Mouse (Mus musculus) forebrain, embryonic 11.5 days (tissue): ENCODE measurements around the gene Meis2. TPM values are rescaled to one million over a fixed set of nuclear protein-coding genes. Genes with fewer than 3 reads are reported as not detected.

ENCODE experiments used
- ATAC-seq: fragments of 200-750 bp; cut with Nextera tagmentation; replicated peaks from 2 replicates; pipeline ENCODE4 v1.8.0; 2017; ENCODE audit warnings: moderate TSS enrichment; ENCODE audit not compliant: low FRiP score
- DNase-seq: peaks from one replicate; pipeline ENCODE4 v3.0.0-alpha.2; 2017; ENCODE audit warnings: low spot score
- H3K27ac ChIP-seq: fragments of 300-500 bp; sonication (generic); 2 replicates; pipeline ENCODE4 v1.5.1; 2014; ENCODE audit warnings: low read depth, low read length
- H3K27me3 ChIP-seq: fragments of 300-500 bp; sonication (generic); 2 replicates; pipeline ENCODE4 v1.6.1; 2014; ENCODE audit warnings: mild to moderate bottlenecking, low read length, mixed read lengths; ENCODE audit not compliant: control insufficient read depth, insufficient read depth
- H3K36me3 ChIP-seq: fragments of 300-500 bp; sonication (generic); 2 replicates; pipeline ENCODE4 v1.6.1; 2014; ENCODE audit warnings: mild to moderate bottlenecking, low read length, moderate library complexity, mixed read lengths; ENCODE audit not compliant: control insufficient read depth, insufficient read depth
- H3K4me1 ChIP-seq: fragments of 300-500 bp; sonication (generic); replicated peaks from 2 replicates; pipeline ENCODE4 v1.6.1; 2014; ENCODE audit warnings: low read length, mixed read lengths; ENCODE audit not compliant: control insufficient read depth, insufficient read depth
- H3K4me2 ChIP-seq: fragments of 300-500 bp; sonication (generic); 2 replicates; pipeline ENCODE4 v1.6.1; 2014; ENCODE audit warnings: low read depth, mild to moderate bottlenecking, low read length, moderate library complexity, mixed read lengths; ENCODE audit not compliant: severe bottlenecking
- H3K4me3 ChIP-seq: fragments of 300-500 bp; sonication (generic); 2 replicates; pipeline ENCODE4 v1.5.1; 2014; ENCODE audit warnings: low read depth, low read length
- H3K9ac ChIP-seq: fragments of 300-500 bp; sonication (generic); 2 replicates; pipeline ENCODE4 v1.6.1; 2014; ENCODE audit warnings: low read length
- H3K9me3 ChIP-seq: fragments of 300-500 bp; sonication (generic); 2 replicates; pipeline ENCODE4 v1.6.1; 2016; ENCODE audit warnings: low read length, mixed read lengths; ENCODE audit not compliant: control insufficient read depth
- WGBS: fragments of 180-500 bp; shearing (Covaris S2); extraction: QIAGEN DNeasy Blood & Tissue Kit; methylation state at CpG from one replicate; pipeline ENCODE4 v1.1.7; 2014; 5-methylcytosine and 5-hydroxymethylcytosine counted together
- polyA plus RNA-seq: library from polyadenylated mRNA; unstranded; fragments of >200 nt; fragmentation: Nextera tagmentation; extraction: Ambion mirVana; gene quantifications from 2 replicates; pipeline ENCODE4 v1.2.1, GENCODE M21; 2014

Gene Meis2
- polyA plus RNA-seq, 1 experiment from 2014 or later, result 77.2 TPM

DNA sequence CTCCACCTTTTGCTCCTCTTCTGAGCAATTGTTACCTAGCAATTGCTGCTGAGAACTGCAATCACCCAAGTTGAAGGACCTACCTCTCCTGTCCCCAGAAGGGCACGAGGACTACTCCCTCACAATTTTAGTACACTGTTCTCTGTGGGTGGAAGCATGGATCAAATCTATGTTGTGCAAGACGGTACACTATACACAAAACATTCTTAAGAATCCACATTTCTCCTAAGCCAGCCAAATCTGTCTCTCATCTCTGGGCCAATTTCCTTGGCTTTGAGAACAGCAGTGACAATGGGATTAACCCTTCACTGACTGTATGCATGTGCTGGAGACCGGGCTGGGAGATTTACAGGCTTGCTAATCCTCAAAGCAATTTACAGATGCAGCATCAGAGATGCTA, 115.0 kb downstream of the Meis2 start:
- H3K27ac ChIP-seq, result no peak overlapping the region
- H3K4me2 ChIP-seq, result no peak overlapping the region
- H3K27me3 ChIP-seq, result no peaks in the 10 kb centered on the region
- DNase-seq (no peak), ATAC-seq (no peak)
- H3K9ac ChIP-seq, result no peak overlapping the region
- no peak overlapping the region for H3K4me3 ChIP-seq
- no peaks in the 10 kb centered on the region for H3K9me3 ChIP-seq
- 57% methylated on average over 3 of the region's 3 CpGs for WGBS
- H3K4me1 ChIP-seq, result no peaks in the 10 kb centered on the region
- no peaks in the 10 kb centered on the region for H3K36me3 ChIP-seq

DNA sequence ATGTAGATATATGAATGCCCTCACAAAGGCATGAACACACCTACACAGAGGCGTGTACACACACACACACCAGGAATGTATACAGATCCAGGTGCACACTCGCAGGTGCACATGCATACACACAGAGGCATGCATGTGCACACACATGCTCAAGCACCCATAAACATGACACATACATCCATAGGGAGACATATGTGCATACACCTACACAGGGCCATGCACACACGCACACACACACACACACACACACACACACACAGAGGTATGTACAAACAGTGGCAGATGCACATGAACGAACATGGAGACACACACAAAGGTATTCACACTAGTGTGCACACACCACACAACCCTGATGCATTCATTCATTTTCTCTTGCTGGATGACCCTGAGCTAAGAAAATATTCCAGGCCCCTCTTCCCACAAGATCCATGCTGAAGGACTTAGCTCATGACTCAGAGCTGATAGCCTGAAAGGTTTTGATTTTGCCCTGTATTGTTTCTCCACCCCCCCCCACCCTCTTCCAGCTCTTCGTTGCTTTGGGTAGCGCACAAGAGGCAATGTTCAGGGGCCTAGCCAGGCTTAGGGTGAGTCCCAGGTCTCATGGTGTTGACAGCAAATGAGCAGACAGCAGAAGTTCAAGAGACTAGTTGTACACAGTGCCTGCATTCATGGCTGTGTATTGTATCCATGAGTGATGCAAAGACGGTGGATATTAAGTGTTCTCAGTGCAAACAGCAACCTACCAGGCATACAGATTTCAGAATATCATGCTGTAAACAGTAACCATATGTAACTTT, 116.8 kb downstream of the Meis2 start:
- H3K9me3 ChIP-seq, result no peaks in the 10 kb centered on the region
- no peak overlapping the region for H3K4me3 ChIP-seq
- no peaks in the 10 kb centered on the region for H3K36me3 ChIP-seq
- H3K27me3 ChIP-seq, result no peaks in the 10 kb centered on the region
- H3K4me2 ChIP-seq, result no peak overlapping the region
- ATAC-seq (peak; percentile 44), DNase-seq (no peak)
- no peaks in the 10 kb centered on the region for H3K4me1 ChIP-seq
- no peak overlapping the region for H3K9ac ChIP-seq
- H3K27ac ChIP-seq, result no peak overlapping the region
- WGBS, result 90% methylated on average over 7 of the region's 7 CpGs

DNA sequence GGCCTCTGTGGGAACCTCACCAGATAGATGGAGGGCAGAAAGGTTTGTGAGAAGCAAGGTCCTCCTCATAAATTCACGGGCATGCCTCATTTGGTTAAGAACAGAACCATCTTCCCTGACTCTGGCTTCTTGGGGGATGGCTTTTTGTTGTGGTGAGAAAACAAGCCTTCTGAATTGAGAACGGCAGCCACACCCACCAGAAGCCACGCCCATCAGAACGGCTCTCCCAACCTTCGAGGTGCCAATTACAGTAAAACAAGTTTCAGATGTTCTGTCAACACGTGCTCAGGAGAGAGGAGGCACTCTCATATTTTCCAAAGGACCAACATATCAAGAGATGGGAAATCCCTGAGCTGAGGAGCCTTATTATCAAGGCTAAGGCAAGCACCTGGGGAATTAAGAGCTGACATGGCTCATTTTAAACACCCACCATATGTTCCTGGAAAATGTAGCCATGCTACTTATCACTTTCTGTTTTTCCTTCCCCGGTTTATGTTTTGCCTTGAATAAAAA, 117.9 kb downstream of the Meis2 start:
- no peak overlapping the region for H3K27ac ChIP-seq
- 39% methylated on average over 7 of the region's 7 CpGs for WGBS
- no peak overlapping the region for H3K4me3 ChIP-seq
- H3K9ac ChIP-seq, result no peak overlapping the region
- no peaks in the 10 kb centered on the region for H3K4me1 ChIP-seq
- H3K27me3 ChIP-seq, result no peaks in the 10 kb centered on the region
- no peak overlapping the region for H3K4me2 ChIP-seq
- H3K36me3 ChIP-seq, result no peaks in the 10 kb centered on the region
- H3K9me3 ChIP-seq, result no peaks in the 10 kb centered on the region
- ATAC-seq (no peak), DNase-seq (no peak)

DNA sequence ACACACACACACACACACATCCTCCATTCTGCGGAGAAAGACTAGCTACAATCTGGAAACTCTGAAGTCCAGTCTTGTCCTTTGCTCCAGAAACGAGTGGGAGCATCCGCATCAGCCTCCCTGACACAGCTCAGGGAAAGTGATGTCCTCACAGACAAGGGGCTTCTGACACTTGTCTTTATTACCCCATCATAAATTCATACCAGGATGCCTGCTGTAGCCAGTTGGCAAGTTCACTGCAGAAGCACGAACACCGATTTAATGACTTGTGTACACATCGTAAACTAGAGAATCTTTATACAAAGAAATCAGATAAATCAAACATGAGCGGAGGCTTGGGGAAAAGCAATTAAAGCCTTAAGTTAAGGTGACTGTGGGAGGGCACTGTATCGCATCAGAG, 122.6 kb downstream of the Meis2 start:
- 88% methylated on average over 8 of the region's 8 CpGs for WGBS
- Histone ChIP-seq H3K4me1 (no peaks in the 10 kb centered on the region), H3K36me3 (no peaks in the 10 kb centered on the region), H3K27me3 (no peaks in the 10 kb centered on the region), H3K4me2 (no peak overlapping the region), H3K27ac (no peak overlapping the region), H3K9ac (no peak overlapping the region), H3K4me3 (no peak overlapping the region), H3K9me3 (no peaks in the 10 kb centered on the region)
- ATAC-seq, result no peak
- no peak for DNase-seq

DNA sequence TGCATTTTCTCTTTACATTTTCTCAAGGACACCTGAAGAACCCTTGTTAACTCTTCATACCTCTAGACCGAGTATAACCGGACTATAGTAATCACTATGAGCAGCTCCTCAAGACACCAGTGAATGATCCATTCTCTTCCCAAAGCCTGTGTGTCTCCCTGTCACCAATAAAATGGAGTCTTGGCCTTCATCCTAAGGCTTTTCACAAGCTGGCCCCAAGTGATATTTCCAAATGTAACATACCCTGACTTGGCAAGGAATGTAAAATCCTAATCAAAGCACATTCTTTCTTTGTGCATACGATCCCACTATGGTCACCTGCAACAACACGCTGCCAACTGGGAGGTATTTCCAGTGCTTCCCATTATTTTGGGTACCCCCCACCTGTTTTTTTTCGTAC, 125.8 kb downstream of the Meis2 start:
- no peak for ATAC-seq
- no peaks in the 10 kb centered on the region for H3K9me3 ChIP-seq
- no peak overlapping the region for H3K9ac ChIP-seq
- H3K36me3 ChIP-seq, result no peaks in the 10 kb centered on the region
- 96% methylated on average over 5 of the region's 5 CpGs for WGBS
- H3K27ac ChIP-seq, result no peak overlapping the region
- no peaks in the 10 kb centered on the region for H3K27me3 ChIP-seq
- no peak overlapping the region for H3K4me3 ChIP-seq
- no peaks in the 10 kb centered on the region for H3K4me1 ChIP-seq
- DNase-seq, result no peak
- H3K4me2 ChIP-seq, result no peak overlapping the region

DNA sequence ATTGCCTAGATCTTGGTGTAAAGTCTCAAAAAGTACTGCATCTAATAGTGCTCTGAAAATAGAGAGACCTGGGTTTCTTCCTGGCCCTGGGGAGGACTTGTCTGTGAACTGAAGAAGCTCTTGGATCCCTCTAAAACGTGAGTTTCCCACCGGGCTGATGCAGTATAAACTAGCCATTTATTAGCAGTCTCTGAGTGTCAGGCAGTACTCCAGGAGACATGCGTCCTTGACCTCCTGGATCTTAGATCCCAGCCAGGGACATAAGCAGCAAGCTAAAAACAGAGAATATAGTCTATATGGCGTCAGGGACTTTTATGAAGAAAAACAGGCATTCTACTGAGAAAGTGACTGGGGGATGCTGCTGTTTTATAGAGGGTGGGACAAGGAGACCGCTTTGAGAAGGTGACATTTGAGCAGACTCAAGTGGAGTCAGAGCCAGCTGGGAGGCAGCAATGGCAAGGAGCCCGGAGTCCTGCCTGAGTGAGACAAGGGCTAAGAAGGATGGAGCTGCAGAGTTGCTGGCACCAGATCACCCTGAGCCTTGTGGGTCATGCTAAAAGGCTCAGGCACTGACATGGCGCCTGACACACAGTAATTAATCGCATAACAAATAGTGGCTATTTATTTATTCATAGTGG, 126.6 kb downstream of the Meis2 start:
- Histone ChIP-seq H3K4me1 (no peaks in the 10 kb centered on the region), H3K4me3 (no peak overlapping the region), H3K27me3 (no peaks in the 10 kb centered on the region), H3K4me2 (no peak overlapping the region), H3K9me3 (no peaks in the 10 kb centered on the region), H3K9ac (no peak overlapping the region), H3K27ac (no peak overlapping the region), H3K36me3 (no peaks in the 10 kb centered on the region; the same call in 1 of the 2 replicates)
- DNase-seq, result no peak
- 91% methylated on average over 8 of the region's 8 CpGs for WGBS
- ATAC-seq, result no peak

DNA sequence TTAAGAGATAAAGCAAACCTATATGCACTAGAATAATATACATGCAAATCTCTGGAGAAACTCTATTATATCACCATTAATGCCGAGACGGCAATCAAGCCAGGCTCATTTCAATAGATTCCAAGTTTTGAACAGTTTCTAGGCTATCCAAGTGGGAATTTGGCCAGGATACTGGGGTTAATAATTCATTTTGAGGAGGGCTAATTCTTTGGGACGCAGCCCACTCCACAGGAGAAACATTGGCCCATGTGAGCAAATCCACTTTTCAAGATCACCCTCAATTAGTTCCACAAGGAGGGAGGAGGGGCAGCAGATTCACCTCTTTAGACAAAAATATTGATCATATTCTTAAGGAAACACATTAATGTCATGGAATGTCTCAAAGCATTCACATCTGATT, 127.3 kb downstream of the Meis2 start:
- Histone ChIP-seq H3K4me3 (no peak overlapping the region), H3K36me3 (no peaks in the 10 kb centered on the region; the same call in 1 of the 2 replicates), H3K9me3 (no peaks in the 10 kb centered on the region), H3K4me2 (no peak overlapping the region), H3K4me1 (no peaks in the 10 kb centered on the region), H3K27ac (no peak overlapping the region), H3K9ac (no peak overlapping the region), H3K27me3 (no peaks in the 10 kb centered on the region)
- DNase-seq (no peak), ATAC-seq (no peak)
- 89% methylated on average over 3 of the region's 3 CpGs for WGBS

DNA sequence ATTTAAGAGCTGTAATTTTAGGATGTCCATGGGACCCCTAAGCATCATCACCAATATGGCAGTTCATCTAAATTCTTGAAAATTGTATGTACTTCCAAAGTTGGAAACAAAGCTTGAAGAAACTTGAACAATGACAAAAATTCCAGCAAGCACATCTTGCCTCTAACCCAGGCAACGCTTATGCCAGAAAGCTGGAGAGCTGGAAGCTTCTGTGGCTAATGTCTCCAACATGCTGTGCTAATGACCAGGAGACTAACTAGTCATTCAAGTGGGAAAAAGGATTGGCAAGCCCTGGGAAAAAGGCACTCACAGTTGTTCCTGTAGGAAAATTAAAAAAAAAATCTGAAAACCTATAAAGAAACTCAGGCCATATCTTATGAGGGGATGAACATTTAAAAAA, 127.7 kb downstream of the Meis2 start:
- DNase-seq (no peak), ATAC-seq (no peak)
- no peak overlapping the region for H3K27ac ChIP-seq
- no peaks in the 10 kb centered on the region; the same call in 1 of the 2 replicates for H3K36me3 ChIP-seq
- no peak overlapping the region for H3K9ac ChIP-seq
- no peaks in the 10 kb centered on the region for H3K9me3 ChIP-seq
- no peaks in the 10 kb centered on the region for H3K4me1 ChIP-seq
- WGBS, result 89% methylated on average over 1 of the region's 1 CpGs
- H3K4me2 ChIP-seq, result no peak overlapping the region
- H3K27me3 ChIP-seq, result no peaks in the 10 kb centered on the region
- no peak overlapping the region for H3K4me3 ChIP-seq
